Mouse (Mus musculus) limb, embryonic 10.5 days (tissue): ENCODE data around the gene Adamts17. TPM values are rescaled to one million over a fixed set of nuclear protein-coding genes. Genes with fewer than 3 reads are reported as not detected.

ENCODE experiments used
- DNase-seq: peaks from one replicate; pipeline ENCODE4 v3.0.0-alpha.2; 2017; ENCODE audit warnings: low spot score
- H3K27ac ChIP-seq: fragments of 300-500 bp; sonication (generic); 2 replicates; pipeline ENCODE4 v1.5.1; 2016; ENCODE audit warnings: mild to moderate bottlenecking
- H3K27me3 ChIP-seq: fragments of 300-500 bp; sonication (generic); 2 replicates; pipeline ENCODE4 v1.6.1; 2016; ENCODE audit warnings: low read depth, mild to moderate bottlenecking; ENCODE audit not compliant: poor library complexity, severe bottlenecking
- H3K36me3 ChIP-seq: fragments of 300-500 bp; sonication (generic); 2 replicates; pipeline ENCODE4 v1.6.1; 2016; ENCODE audit warnings: mild to moderate bottlenecking, moderate library complexity
- H3K4me1 ChIP-seq: fragments of 300-500 bp; sonication (generic); 2 replicates; pipeline ENCODE4 v1.6.1; 2016
- H3K4me3 ChIP-seq: fragments of 300-500 bp; sonication (generic); 2 replicates; pipeline ENCODE4 v1.5.1; 2016; ENCODE audit warnings: mild to moderate bottlenecking, moderate library complexity
- H3K9me3 ChIP-seq: fragments of 300-500 bp; sonication (generic); replicated peaks from 2 replicates; pipeline ENCODE4 v1.6.1; 2016; ENCODE audit warnings: mild to moderate bottlenecking
- WGBS: fragments of 180-500 bp; shearing (Covaris S2); methylation state at CpG from one replicate; pipeline ENCODE4 v1.1.7; 2016; 5-methylcytosine and 5-hydroxymethylcytosine counted together
- polyA plus RNA-seq: library from polyadenylated mRNA; unstranded; fragments of >200 nt; fragmentation: Nextera tagmentation; extraction: Ambion mirVana; gene quantifications from 2 replicates; pipeline ENCODE4 v1.2.1, GENCODE M21; 2016

Gene Adamts17
- polyA plus RNA-seq, 1 experiment from 2014 or later = 6.7 TPM

DNA sequence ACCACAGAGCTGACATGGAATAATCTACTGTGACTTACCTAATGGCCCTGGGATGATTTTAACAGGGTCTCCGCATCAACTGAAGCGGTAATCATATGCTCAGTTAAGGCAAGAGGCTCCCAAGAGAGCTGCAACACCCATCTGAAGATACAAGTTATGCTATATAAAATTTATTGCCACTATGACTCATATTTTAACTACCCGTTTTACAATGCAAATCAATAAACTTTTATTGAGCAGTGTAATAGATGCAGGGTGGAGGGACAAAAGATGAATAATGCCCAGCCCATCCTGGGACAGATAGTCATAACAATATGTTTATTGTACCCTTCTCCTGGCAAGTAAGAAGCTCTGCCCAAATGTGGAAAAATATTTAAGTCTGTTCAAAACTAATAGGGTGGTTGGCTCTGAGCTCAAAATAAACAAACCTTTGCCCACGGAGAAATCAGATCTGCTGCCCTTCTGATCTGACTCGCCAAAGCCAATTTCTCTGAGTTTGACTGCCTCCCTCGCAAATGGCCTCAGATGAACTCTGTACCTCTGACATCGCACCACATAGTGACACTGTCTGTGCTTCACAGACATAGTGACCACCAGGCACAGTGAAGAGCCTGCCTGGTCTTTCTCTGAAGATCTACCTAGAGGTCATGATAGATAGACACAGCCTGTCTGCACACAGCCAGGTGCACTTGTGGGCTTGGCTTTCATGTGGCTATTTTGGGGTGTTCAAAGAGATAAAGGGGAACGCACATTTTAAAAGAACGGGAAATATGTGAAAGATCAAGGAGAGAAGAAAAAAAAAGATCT is 329.4 kb downstream of the Adamts17 start:
- 80% methylated on average over 9 of the region's 9 CpGs for WGBS
- no peaks in the 10 kb centered on the region for H3K36me3 ChIP-seq
- DNase-seq = no peak
- H3K4me3 ChIP-seq = no peak overlapping the region
- no peaks in the 10 kb centered on the region for H3K9me3 ChIP-seq
- no peak overlapping the region for H3K27ac ChIP-seq
- H3K27me3 ChIP-seq = no peaks in the 10 kb centered on the region
- 0 out of 2 replicates have a peak, but pooled peaks cover 4% of the 10 kb centered on the region for H3K4me1 ChIP-seq

DNA sequence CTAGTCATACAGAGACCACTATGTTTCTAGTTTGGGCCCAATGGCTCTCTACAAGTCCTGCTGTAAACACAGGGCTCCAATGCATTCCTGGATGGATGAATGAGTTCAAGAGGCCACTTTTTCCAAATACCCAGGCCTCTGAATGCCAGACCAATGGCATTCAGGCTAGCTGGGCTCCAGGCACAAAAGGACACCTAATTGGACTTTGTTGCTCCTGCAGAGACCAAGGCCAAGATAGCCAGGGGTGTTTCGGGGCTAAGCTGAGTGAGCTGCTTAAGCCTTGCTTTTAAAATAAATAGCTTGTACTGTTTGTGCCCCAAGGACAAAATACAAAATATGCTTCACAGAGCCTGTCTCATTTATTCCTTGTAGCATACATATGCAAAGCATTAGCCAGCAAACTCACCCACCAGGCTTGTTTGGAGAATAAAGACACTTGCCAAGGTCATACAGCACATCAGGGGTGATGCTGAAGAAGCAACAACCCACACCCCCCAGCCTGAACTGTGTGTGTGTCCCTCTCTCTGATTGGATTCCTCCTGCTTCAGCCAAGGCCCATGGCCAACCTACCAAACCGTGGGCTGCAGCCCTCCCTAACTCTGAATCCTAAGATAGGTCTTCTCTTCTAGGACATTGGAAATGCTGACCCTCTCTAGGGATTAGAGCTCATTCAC is 334.1 kb downstream of the Adamts17 start:
- no peaks in the 10 kb centered on the region for H3K36me3 ChIP-seq
- no peaks in the 10 kb centered on the region for H3K27me3 ChIP-seq
- WGBS = 86% methylated on average over 2 of the region's 2 CpGs

DNA sequence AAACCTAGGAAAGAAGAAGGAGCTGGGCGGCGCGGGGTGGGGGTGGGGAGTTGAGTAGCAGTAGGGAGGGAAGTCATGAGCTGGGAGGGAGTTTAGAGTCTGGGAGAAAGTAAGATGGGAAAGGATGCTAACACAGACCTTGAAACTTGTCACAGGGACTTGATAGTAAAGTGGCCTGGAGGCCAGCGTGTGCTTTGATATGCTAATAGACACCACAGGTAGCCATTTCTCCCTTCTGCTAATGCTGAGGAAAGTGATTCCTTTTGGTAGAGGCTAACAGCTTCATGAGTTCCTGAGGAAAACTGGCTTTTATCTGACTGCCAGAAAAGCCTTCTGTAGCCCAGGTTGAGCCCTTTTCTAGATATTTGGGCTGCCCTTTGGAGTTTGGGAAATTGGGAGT is 344.3 kb downstream of the Adamts17 start:
- no peak for DNase-seq
- Histone ChIP-seq H3K4me3 (no peak overlapping the region), H3K27ac (no peak overlapping the region), H3K27me3 (no peaks in the 10 kb centered on the region), H3K4me1 (no peaks in the 10 kb centered on the region), H3K9me3 (no peaks in the 10 kb centered on the region), H3K36me3 (no peaks in the 10 kb centered on the region)
- WGBS = 20% methylated on average over 4 of the region's 4 CpGs

More for the DNA sequence above, 334.1 kb downstream of the Adamts17 start:
- H3K27ac ChIP-seq = no peak overlapping the region
- no peak for DNase-seq
- no peak overlapping the region for H3K4me3 ChIP-seq
- no peaks in the 10 kb centered on the region for H3K4me1 ChIP-seq
- H3K9me3 ChIP-seq = no peaks in the 10 kb centered on the region

DNA sequence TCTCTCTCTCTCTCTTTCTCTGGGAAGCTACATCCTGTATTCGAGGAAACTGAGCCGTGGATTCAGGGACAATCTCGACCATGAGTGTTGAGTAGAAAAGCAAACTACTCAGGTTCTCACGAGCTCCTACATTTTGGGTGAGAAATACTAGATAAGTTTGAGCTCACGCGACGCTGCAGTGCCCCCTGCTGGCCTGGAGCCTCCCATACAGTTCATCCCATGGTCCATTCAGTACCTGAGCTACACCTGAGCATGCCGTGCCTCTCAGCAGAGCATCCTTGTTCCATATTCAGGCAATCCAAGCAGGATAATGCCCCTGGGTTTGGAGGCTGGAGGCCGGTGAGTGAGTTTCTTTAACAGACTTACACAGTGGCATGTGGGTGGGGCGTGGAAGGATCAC is 359.9 kb downstream of the Adamts17 start:
- H3K4me3 ChIP-seq = no peak overlapping the region
- H3K4me1 ChIP-seq = no peaks in the 10 kb centered on the region
- peak; percentile 85 for DNase-seq
- no peaks in the 10 kb centered on the region for H3K27me3 ChIP-seq
- no peaks in the 10 kb centered on the region for H3K9me3 ChIP-seq
- 17% methylated on average over 10 of the region's 10 CpGs for WGBS
- no peak overlapping the region for H3K27ac ChIP-seq
- H3K36me3 ChIP-seq = no peaks in the 10 kb centered on the region

Other genes with a start within 250 kb of the Adamts17 start
- gene Asb7, start 150.1 kb upstream of the Adamts17 start, polyA plus RNA-seq = 15.9 and 20.3 TPM in 2 replicates
- gene Lins1, start 149.8 kb upstream of the Adamts17 start, polyA plus RNA-seq = 21.8 and 22.5 TPM in 2 replicates
- 0.85 and 1.3 TPM in 2 replicates for gene Cers3, start 96.2 kb upstream of the Adamts17 start, polyA plus RNA-seq